Mouse (Mus musculus): Measurements from ENCODE around the gene Fcnb. TPM values are rescaled to one million over a fixed set of nuclear protein-coding genes. Genes with fewer than 3 reads are reported as not detected.

Fcnb gene
- not detected for total RNA-seq (2022)

DNA sequence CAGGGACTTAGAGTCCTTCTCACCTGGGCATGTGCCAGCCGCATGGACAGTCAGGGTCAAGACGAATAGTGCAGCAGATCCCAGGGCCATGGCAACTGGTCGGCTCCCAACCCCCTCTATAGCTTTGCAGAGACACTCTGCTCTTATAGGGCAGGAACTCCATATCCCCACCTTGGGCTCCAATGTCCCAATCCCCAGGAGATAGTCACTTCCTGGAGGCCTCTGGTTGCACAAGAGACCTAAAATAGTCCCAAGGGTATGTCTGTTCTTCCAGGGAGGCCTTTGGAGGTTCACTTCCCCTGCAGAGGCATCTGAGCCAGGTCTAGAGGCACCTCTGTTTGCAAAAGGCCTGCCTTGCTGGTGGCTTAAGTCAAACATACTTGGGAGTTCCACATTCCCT, at the start of gene Fcnb:
Fcnb (minus strand) TSS at position 118 of the 400 bp plus-strand sequence.
- DNase-seq (ENCODE audit: low spot score in 2 of 2): no peak

DNA sequence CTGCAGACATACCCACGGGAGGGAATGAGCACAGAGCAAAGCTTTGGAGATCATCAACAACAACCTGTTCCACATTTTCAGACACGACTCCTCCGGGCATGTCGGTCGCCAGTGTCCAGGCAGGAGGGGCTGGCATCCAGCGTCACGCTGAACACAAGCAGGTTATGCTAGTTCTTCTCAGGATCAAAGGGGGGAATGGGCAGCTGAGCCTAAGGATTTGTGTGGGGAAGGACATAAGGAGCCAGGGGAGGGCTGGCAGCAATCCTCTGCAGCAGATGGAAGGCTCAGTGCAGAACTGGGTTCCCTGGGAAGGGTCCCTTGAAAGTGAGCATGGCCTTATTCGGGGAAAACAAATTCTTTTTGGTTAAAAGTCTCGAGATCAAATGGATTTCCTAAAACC, 49.1 kb upstream of the Fcnb start:
- DNase-seq (ENCODE audit: low spot score in 2 of 2): no peak

DNA sequence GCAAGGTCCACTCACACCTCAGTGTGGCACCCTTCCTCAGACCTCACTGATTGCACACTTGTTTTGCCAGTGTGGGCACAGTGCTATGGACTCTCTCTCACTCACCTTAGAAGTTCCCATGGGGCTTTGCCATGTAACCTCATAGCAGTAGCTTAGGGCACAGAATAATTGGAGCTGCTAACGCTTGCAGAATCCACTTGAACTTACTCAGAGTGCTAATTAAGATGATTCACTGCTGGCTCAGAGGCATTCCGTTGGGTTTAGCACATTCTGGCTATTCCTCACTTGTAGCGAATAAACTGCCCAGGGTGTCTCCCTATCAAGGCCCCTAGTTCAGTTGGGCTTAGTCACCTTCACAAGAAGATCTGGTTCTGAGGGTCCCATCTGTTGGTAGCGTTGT, 47.4 kb upstream of the Fcnb start:
- DNase-seq (ENCODE audit: low spot score in 2 of 2): no peak

DNA sequence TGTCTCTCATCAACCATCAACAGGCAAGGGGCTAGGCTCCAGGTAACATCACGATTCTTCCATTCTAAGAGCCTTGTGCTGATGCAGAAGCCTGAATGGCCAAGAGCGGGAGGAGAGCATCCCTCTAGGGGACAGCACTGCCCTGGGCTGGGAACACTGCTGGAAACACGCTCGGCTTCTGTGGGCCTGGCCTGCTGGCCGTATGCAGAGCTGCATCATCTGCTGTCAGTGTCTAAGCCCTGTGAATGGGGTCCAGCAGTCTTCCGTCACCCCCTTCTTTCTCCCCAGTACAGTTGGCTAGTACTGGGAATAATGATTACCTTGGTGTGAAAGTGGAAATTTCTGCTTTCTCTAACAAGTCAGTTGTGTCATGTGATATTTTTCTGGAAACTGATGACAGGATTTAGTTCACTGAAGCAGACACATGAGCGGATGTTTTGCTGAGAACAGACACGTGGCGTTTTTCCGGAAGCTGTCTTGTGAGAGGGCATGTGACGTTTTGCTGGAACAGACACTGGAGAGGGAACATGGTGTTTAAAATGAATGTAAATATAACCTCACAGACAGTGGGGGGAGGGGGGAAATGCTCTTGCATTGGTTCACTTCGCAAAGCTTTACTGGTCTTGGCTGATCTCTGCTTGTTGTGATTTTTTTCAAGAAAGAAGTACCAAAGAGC, 42.2 kb upstream of the Fcnb start:
- no peak for DNase-seq (ENCODE audit: low spot score in 2 of 2)

DNA sequence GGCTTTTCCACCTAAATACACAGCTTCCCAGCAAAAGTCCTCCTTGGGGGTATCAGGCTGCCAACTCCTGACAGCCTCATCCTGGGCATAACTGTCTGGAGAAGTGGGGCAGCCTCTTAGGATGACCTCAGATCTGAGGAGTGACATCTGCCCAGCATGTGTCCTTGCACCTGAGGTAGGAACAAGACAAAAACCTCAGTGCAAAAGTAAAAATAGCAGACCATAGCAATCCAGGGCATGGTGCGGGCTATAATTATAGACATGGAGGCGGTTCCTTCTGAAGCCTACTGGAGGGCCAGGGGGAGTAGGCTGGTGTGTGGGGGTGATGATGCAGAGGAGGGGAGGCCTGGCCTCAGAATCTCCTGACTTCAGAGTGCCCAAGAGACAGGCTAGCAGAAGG, 39.2 kb upstream of the Fcnb start:
- no peak for DNase-seq (ENCODE audit: low spot score in 2 of 2)

DNA sequence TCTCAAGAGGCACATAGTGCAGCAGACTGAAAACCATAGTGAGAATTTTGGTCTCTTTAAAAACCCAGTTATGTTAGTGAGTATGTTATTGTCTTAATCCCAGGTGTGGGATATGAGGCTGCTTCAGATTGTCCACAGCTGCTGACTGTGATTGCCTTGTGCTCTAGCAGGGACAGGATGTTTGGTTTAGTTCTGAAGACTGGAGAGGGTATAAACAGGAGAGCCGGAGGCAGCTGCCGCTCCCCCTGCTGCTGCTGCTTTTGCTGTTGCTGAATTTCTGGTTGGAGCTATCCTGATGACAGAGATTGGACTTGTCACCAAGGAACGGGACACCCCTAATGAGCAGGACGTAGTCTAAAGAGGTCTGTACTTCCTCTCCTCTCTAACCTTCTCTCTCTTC, 36.6 kb upstream of the Fcnb start:
- no peak for DNase-seq (ENCODE audit: low spot score in 2 of 2)

DNA sequence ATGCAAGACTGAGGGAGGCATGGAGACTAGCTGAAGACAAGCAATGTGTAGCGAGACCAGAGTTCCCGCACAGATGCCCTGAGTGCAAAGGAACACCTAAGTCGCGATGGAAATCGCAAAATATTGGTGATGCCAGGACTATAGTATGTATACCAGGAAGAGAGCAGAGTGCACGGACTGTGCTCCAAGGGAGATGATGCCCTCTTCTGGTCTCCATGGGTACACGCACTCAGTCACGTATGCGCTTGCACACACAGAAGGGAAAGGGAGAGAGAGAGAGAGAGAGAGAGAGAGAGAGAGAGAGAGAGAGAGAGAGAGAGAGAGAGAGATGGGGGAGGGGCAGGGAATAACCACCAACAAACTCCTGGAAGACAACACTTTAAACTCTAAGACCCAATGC, 35.7 kb upstream of the Fcnb start:
- DNase-seq (ENCODE audit: low spot score in 2 of 2): no peak

DNA sequence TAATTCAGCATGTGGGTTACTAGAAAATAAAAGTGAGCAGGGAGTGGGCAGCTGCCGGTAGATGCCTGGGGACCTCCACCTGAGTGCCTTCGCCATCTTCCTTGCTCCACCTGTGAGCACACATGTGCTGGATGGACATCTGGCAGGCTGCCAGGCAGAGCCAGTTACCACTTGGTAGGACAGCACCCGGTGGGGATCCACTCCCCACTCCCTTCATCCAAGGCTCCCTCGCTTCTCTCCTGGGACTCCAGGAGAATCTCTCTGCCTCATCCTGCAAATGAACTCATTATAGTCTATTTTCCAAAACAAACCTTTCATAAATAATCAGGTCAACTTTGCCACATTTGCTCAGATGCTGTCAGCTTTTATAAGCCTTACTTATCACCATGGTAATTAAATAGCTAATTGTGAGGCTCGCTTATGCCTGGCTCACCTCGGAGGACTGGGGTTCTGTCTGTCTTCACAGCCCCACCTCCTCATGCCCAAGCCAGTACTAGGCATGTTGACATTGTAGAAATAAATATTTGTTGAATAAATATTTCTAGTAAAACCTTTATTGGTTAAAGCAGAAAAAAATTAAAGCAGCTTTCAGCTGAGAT, 33.9 kb upstream of the Fcnb start:
- DNase-seq (ENCODE audit: low spot score in 2 of 2): no peak

DNA sequence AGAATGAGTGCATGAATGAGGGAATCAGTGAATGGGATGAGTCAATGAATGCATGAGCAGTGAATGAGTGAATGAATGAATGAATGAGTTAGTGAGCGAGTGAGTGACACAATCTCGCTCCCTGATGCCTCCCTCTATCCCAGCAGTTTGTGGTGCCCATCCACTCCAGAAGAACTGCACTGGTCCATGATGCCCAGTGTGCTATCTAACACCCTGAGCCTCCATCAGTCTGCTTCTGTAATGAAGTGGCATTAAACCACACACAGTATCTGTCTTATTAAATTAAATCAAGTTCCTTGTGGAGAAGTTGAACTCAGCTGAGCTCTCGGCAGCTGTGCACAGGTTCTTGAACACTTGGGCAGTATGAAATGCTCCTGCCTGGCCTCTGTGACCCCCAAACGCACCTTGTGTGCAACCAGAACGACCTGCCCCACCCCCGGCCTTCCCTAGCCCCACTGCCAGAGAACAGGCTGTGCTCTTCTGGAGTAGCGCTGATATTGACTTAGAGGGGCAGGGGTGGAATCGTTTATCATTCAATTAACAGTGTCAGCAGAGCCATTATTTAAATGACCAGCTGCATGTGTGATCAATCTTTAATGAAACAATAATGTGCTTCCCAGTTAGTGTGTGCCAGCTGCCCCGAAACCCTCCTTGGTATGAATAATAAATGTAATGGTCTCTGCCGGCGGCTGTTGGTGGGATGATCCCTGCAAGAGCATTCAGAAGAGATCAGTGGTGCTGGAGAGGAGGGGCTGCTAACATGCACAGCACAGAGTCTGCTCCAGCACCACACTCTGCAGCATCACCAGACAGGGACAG, 33.0 kb upstream of the Fcnb start:
- no peak for DNase-seq (ENCODE audit: low spot score in 2 of 2)

DNA sequence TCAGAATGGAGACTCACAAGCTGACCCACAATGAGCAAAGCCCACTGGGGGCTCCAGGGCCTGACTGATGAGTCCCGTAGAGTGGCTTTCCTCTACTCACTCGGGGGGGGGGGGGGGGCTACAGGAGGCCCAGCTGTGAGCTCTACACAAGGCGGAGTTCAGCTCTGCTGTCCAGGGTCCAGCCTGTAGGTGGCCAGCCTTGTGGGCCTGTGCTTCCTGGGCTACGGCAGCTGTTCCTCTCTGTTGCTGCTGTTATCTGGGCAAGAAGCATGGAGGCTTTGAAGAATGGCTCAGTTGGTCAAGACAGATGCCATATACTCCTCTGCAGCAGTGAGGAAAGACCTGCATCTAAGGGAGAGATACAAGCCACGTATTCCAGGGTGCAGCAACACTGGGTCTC, 24.1 kb upstream of the Fcnb start:
- DNase-seq (ENCODE audit: low spot score in 2 of 2): no peak

DNA sequence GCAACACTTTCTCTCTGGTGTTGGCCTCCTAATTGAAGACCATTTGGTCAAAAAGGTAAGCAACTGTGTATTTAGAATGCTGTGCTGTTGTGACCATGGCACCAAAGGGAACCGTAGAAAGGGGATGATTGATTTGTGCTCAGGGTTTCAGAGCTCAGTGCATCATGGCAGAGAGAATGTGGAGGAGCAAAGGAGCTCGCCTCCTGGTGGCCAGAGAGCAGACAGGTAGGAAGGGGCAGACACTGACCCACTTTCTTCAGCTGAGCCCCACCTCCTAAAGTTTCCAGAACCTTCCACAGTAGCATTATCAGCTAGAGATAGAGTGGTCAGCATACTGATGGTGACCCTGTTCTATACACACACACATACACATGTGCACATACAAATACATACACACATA, 21.3 kb upstream of the Fcnb start:
- no peak for DNase-seq (ENCODE audit: low spot score in 2 of 2)

DNA sequence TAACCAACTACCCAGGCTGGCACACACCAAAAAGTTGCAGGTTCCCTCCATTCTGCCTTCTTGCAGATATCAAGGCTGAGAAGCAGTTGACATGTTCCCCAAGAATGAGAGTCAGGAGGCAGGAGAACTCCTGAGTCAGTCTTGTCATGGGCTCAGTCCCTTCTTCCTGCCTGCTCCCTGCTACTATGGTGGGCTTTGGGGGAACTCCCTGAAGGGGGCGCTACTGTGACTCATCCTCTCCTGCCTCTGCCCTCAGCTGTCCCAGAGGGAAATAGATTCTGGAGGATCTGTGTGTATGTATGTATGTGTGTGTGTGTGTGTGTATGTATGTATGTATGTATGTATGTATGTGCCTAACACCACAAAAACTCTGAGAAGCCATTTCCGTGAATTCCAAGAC, 19.0 kb upstream of the Fcnb start:
- no peak for DNase-seq (ENCODE audit: low spot score in 2 of 2)

DNA sequence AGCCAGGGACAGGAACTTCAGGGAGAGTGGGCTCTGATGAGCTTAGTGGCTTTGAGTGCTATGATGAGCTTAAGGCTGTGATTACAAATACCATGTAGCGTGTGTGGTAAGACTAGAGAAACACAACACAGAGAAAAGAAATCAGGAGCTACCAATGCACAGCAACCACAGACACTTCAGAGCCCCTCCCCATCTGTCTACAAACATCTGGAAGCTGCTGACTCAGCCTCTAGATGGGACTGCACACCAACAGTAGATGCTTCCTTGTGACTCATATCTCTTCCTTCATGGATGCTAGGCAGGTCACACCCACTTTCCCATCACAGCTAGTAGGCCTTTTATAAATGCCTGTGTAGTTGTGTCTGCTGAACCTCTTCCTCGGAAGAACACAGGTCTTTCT, 17.2 kb upstream of the Fcnb start:
- DNase-seq (ENCODE audit: low spot score in 2 of 2): no peak

DNA sequence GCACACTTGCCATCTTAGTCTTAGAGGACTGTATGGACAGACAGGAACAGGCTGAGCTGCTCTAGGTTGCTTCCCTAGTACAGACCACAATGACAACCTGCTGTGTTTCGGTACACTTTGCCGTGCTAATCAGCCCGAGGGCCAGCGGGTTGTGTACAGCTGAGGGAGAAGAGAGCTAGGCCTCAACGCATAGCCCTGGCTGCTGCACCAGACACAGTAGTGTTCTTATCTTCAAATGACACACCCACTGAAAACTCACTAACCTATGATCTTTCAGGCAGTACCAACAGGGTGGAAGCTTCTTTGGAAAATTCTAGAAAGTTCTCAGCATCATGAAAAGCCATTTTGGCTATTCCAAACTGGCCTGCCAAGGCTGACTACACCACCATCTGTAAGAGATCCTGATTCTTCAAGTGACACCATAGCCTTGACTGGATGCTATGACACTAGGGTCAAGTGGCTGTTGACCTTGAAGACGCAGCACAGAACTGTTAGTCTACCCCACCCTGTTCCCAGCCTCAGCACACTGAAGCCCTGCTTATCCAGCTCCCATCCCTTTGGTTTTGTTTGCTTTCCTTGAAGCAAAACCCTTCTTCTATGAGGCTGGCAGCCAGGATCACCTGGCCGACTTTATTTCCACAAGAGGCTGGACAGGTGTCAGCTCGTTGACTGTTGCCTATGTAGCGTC, 16.3 kb upstream of the Fcnb start:
- no peak for DNase-seq (ENCODE audit: low spot score in 2 of 2)

DNA sequence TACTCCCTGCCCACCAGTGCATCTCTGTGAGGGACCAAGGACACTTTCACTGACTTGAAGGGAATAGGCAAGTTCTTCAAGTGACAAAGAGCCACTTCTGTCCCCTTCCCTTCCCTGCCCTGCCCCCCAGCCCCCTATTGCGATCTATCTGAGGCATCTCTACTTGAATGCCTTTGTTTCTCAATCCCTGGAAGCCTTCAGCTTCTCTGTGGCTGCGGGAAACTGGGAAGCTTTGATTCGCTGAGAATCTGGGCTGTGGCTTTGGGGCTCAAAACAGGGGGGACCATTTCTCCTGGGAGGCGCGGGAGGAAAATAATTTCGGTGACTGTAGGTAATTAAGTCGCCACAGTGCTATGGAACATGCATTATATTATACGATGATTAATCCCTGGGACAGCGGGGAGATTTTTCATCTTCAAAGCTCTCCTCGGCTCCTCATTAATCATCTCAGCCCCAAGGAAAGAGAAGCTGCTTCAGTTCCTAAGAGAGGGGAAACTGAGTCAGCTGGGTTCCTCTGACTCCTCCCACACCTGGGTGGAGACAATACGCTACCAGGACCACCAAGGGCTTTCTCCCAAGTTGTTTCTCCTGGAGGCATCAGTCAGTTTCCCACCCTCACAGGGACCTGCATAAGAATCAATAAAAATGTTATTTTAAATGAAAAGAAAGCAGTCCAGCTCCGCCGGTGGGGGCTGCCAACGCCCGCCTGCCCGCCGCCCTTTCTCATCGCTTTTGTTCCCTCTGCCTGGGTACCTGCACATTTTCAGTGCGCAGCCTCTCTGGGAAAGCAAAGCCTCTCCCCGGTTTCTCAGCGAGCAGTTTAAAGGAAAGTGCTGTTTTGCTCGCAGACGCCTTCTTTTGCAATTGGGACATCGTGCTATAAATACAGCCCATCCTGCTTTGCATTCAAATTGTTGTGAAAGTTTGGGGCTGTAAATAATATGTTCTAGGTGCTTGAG, 14.1 kb upstream of the Fcnb start:
- peak in 1 of 2 experiments; percentile 35 for DNase-seq (ENCODE audit: low spot score in 2 of 2)

DNA sequence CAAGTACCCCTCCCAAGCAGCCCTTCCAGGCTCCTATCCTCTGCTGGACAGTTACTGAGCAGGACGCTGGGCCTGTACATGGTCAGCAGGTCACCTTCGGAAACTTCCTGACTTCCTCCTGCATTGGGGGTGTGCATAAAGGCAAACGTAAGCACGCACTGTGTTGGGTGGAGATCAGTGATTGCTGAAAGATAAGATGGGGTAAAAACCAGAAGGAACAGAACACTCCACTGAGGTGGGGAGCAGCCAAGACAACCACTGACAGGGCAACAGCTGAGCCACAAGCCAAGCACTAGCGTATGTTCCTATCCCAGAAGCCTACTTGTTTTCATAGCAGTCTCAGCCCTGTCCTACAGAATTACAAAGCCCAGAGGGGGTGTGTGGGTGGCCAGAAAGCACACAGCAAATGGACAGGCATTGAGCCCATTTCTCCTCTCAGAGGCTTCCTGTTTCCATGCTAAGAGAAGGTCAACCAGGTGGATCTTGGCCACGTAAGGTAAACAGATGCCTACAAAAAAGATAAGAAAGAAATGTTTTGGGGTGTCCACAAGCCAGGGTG, 12.1 kb upstream of the Fcnb start:
- DNase-seq (ENCODE audit: low spot score in 2 of 2): peak; percentile 21 to 35

DNA sequence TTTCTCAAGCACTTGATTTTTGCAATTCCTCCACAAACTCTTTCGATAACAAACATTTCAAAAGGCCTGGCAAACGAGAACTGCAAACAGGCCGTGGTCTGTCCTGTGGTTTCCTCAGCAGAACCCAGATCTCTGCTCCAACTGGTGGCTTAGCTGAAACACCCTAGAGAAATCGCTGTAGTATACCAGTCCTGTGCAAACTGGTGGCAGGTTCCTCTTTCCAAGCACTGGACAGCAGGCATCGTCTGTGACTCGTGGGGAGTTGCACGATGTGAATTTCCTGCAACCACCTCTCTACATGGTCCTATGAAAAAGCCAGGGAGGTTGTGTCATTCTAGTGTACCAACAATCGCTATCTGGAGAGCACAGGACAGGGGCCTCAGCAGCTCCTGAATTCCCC, 7.4 kb upstream of the Fcnb start:
- DNase-seq (ENCODE audit: low spot score in 2 of 2): no peak

DNA sequence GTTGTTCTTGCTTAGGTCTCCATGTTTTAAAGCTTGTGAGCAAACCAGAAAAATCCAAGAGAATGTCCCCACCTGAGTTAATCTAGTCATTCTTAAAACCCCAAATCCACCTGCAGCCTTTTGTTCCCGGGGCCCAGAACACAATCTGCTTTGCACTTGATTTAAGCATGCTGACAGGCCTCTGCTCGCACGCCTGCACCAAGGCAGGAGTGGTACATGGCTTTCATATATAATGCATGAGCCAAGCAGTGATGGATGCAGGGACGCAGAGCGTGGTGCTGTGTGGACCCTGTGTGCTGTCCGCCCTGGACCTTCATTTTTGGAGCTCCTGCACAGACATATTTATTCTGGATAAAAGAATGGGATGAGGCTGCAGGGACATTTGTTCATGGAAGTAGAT, 6.4 kb upstream of the Fcnb start:
- no peak for DNase-seq (ENCODE audit: low spot score in 2 of 2)

DNA sequence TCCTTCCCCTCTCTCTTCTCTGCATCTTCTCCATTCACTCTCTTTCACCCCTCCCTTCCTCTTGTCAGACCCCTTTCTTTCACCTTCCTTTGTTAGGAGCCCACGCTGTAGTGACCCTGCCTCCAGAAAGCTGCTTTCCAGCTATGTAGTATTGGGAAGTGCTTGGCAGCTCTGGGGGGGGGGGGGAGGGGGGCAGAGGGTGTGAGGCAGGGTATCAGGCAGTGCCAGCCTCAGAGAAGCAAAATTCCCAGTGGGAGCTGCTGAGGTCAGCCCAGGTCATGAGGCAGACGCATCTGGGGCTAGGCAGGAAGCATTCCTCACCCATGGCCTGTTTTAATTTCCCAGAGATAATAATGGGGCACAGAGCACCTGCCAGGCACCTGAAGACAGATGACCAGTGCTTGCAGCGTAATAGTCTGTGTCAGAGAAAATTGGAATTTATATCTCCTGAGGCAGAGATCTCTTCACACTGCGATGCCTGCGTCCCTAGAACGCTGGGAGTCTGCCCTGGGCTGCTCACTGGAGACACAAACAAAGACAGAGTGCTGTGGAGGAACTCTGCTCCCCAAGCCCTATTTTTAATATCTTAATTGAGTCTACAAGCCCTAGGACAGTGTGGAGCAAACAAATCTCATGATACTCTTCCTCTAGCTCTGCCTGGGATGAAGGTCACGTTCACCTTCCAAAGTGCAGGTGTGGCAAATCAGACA, 5.8 kb upstream of the Fcnb start:
- no peak for DNase-seq (ENCODE audit: low spot score in 2 of 2)

DNA sequence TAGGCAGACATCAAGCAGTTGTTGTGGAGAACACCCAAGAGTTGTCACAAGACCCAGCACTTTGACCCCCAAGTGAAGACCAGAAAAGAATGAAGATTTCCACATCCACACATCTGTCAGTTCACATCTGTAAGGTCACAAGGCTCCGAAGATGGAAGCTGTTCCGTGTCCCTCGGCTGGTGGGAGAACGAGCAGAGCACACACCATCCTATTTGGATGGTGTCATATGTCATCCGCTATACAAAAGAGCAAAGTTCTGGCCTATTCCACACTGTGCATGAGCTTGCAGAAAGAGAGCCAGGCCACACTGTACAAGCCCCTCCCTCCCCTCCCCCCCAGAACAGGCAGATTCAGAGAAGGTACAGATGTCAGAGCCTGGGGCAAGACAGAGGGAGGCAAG, 4.4 kb upstream of the Fcnb start:
- no peak for DNase-seq (ENCODE audit: low spot score in 2 of 2)

All from layer of hippocampus, adult 8-10 months (tissue).